Mouse (Mus musculus) heart, postnatal 0 days (tissue): ENCODE data around the gene Aurkb.

Experiments
- CTCF ChIP-seq: IDR thresholded peaks from 2 replicates; pipeline ENCODE4 v1.5.1; 2016; ENCODE audit warnings: antibody characterized with exemption, control low read depth, low read depth
- EP300 ChIP-seq: IDR thresholded peaks from 2 replicates; pipeline ENCODE4 v1.6.1; 2016; ENCODE audit warnings: antibody characterized with exemption, low read depth

DNA sequence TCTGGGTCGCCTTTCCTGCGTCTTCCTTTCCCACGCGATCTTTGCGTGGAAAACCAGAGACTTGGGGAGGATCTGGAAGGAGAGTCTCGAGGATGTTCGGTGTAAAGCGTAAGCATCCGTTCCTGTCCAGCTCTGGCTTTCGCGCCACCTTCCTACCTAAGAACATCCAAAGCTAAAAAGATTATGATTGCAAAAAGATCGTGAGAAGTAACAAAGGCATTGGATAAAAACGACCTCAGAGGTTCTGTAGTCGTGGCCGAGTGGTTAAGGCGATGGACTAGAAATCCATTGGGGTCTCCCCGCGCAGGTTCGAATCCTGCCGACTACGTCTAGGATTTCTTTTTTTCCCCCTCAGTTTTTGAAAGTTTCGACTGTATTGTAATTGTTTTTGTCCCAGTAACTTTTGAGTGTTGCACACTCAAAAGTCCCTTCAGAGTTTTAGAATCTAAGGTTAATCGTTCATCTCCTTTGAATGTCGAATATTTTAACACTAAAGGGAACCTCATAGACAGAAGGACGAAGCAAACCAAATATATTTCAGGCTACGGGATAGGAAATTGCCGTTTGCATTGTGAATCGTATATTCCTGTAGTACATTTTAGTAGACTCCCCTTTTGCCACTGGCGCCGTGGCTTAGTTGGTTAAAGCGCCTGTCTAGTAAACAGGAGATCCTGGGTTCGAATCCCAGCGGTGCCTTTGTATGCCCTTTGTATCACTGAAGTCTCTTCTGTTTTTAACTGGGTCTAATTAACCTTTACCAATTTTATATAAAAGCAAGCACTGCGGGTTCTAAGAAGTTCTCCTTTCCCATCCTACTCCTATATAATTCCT lies 8.0 kb upstream of the Aurkb start:
- no peak for TF ChIP-seq CTCF
- peak; percentile 26; the same call in 1 of the 2 replicates for TF ChIP-seq EP300
